Mouse (Mus musculus): ENCODE data around the gene Slc16a11.

Slc16a11 gene

GRCm38 (mm10) chr11:70236717-70237116, 24.2 kb downstream of the Slc16a11 start:
- in situ Hi-C loops (cut with MboI; ENCODE audit: unreplicated experiment in 2 of 2): loop anchor here (25.0 kb wide), 3 partner anchors 276 to 526 kb away; partner anchors contain the start of genes Gltpd2 (in 2 of the 2), Tm4sf5 (in 2 of the 2), Vmo1 (in 2 of the 2) and 4930544D05Rik (in 1 of the 2)

GRCm38 (mm10) chr11:70237457-70238167, 25.1 kb downstream of the Slc16a11 start, which contains the start of gene 0610010K14Rik:
Gene 0610010K14Rik, minus strand, starts transcription at chr11:70237914.
- in situ Hi-C loops (cut with MboI; ENCODE audit: unreplicated experiment in 2 of 2): loop anchor here (25.0 kb wide), 3 partner anchors 275 to 525 kb away; partner anchors contain the start of genes Gltpd2 (in 2 of the 2), Tm4sf5 (in 2 of the 2), Vmo1 (in 2 of the 2) and 4930544D05Rik (in 1 of the 2)

GRCm38 (mm10) chr11:70238591-70239440, 26.3 kb downstream of the Slc16a11 start:
- in situ Hi-C loops (cut with MboI; ENCODE audit: unreplicated experiment in 2 of 2): loop anchor here (25.0 kb wide), 3 partner anchors 273 to 523 kb away; partner anchors contain the start of genes Gltpd2 (in 2 of the 2), Tm4sf5 (in 2 of the 2), Vmo1 (in 2 of the 2) and 4930544D05Rik (in 1 of the 2)

- in situ Hi-C loops (cut with MboI; ENCODE audit: unreplicated experiment in 2 of 2): loop anchor here (25.0 kb wide), 3 partner anchors 273 to 523 kb away; partner anchors contain the start of genes Gltpd2 (in 2 of the 2), Tm4sf5 (in 2 of the 2), Vmo1 (in 2 of the 2) and 4930544D05Rik (in 1 of the 2)
These were observed 27.2 kb downstream of the Slc16a11 start, which contains the start of the genes Gm21988 and Rnasek for GRCm38 (mm10) chr11:70239541-70240279. Gene Gm21988, minus strand, starts transcription at chr11:70239830. Gene Rnasek, minus strand, starts transcription at chr11:70239842.

- in situ Hi-C loops (cut with MboI; ENCODE audit: unreplicated experiment in 2 of 2): loop anchor here (25.0 kb wide), 3 partner anchors 270 to 520 kb away; partner anchors contain the start of genes Gltpd2 (in 2 of the 2), Tm4sf5 (in 2 of the 2), Vmo1 (in 2 of the 2) and 4930544D05Rik (in 1 of the 2)
These were observed 30.0 kb downstream of the Slc16a11 start for GRCm38 (mm10) chr11:70242591-70242990.

- in situ Hi-C loops (cut with MboI; ENCODE audit: unreplicated experiment in 2 of 2): loop anchor here (5.0 to 25.0 kb wide), 4 partner anchors 60 to 515 kb away; partner anchors contain the start of genes Gltpd2 (in 2 of the 2), Tm4sf5 (in 2 of the 2), Vmo1 (in 2 of the 2) and 4930544D05Rik (in 1 of the 2)
These were observed 34.7 kb downstream of the Slc16a11 start for GRCm38 (mm10) chr11:70247136-70247845.

GRCm38 (mm10) chr11:70250150-70250549, 37.6 kb downstream of the Slc16a11 start:
- in situ Hi-C loops (cut with MboI; ENCODE audit: unreplicated experiment in 2 of 2): no loop called here

- in situ Hi-C loops (cut with MboI; ENCODE audit: unreplicated experiment in 2 of 2): no loop called here
These were observed 39.3 kb downstream of the Slc16a11 start for GRCm38 (mm10) chr11:70251853-70252252.

GRCm38 (mm10) chr11:70254337-70254736, 41.8 kb downstream of the Slc16a11 start:
- in situ Hi-C loops (cut with MboI; ENCODE audit: unreplicated experiment in 2 of 2): no loop called here

- in situ Hi-C loops (cut with MboI; ENCODE audit: unreplicated experiment in 2 of 2): no loop called here
These were observed 42.5 kb downstream of the Slc16a11 start, which contains the start of gene Alox12 for GRCm38 (mm10) chr11:70254931-70255531. Gene Alox12, minus strand, starts transcription at chr11:70255353.

- in situ Hi-C loops (cut with MboI; ENCODE audit: unreplicated experiment in 2 of 2): no loop called here
These were observed 46.5 kb downstream of the Slc16a11 start for GRCm38 (mm10) chr11:70259035-70259434.

GRCm38 (mm10) chr11:70265252-70265651, 52.7 kb downstream of the Slc16a11 start:
- in situ Hi-C loops (cut with MboI; ENCODE audit: unreplicated experiment in 2 of 2): no loop called here

GRCm38 (mm10) chr11:70265819-70266218, 53.3 kb downstream of the Slc16a11 start:
- in situ Hi-C loops (cut with MboI; ENCODE audit: unreplicated experiment in 2 of 2): no loop called here
